Mouse (Mus musculus) hindbrain, embryonic 16.5 days (tissue): ENCODE results near the gene Gm10160. TPM values are rescaled to one million over a fixed set of nuclear protein-coding genes. Genes with fewer than 3 reads are reported as not detected.

Experiments
- ATAC-seq: fragments of 200-750 bp; cut with Nextera tagmentation; 2 replicates; pipeline ENCODE4 v1.8.0; 2017; ENCODE audit warnings: moderate TSS enrichment, moderate library complexity
- H3K27ac ChIP-seq: fragments of 300-500 bp; sonication (generic); 2 replicates; pipeline ENCODE4 v1.5.1; 2014; ENCODE audit warnings: low read depth, mild to moderate bottlenecking, control low read depth, low read length, moderate library complexity
- H3K27me3 ChIP-seq: fragments of 300-500 bp; sonication (generic); replicated peaks from 2 replicates; pipeline ENCODE4 v1.6.1; 2014; ENCODE audit warnings: low read length; ENCODE audit not compliant: control insufficient read depth, insufficient read depth
- H3K36me3 ChIP-seq: fragments of 300-500 bp; sonication (generic); 2 replicates; pipeline ENCODE4 v1.6.1; 2014; ENCODE audit warnings: mild to moderate bottlenecking, low read length, moderate library complexity, mixed read lengths; ENCODE audit not compliant: control insufficient read depth, insufficient read depth
- H3K4me1 ChIP-seq: fragments of 300-500 bp; sonication (generic); 2 replicates; pipeline ENCODE4 v1.6.1; 2014; ENCODE audit warnings: low read depth, low read length; ENCODE audit not compliant: control insufficient read depth, insufficient read depth
- H3K4me2 ChIP-seq: fragments of 300-500 bp; sonication (generic); 2 replicates; pipeline ENCODE4 v1.6.1; 2014; ENCODE audit warnings: mild to moderate bottlenecking, low read length, control low read depth, moderate library complexity
- H3K4me3 ChIP-seq: fragments of 300-500 bp; sonication (generic); 2 replicates; pipeline ENCODE4 v1.5.1; 2014; ENCODE audit warnings: mild to moderate bottlenecking, low read length, control low read depth, moderate library complexity
- H3K9ac ChIP-seq: fragments of 300-500 bp; sonication (generic); 2 replicates; pipeline ENCODE4 v1.6.1; 2014; ENCODE audit warnings: low read depth, mild to moderate bottlenecking, control low read depth, low read length, moderate library complexity
- H3K9me3 ChIP-seq: fragments of 300-500 bp; sonication (generic); 2 replicates; pipeline ENCODE4 v1.6.1; 2014; ENCODE audit warnings: mild to moderate bottlenecking, low read length, moderate library complexity; ENCODE audit not compliant: control insufficient read depth
- WGBS: fragments of 180-500 bp; shearing (Covaris S2); extraction: QIAGEN DNeasy Blood & Tissue Kit; methylation state at CpG from one replicate; pipeline ENCODE4 v1.1.7; 2014; 5-methylcytosine and 5-hydroxymethylcytosine counted together
- polyA plus RNA-seq: library from polyadenylated mRNA; unstranded; fragments of >200 nt; fragmentation: Nextera tagmentation; extraction: Ambion mirVana; gene quantifications from 2 replicates; pipeline ENCODE4 v1.2.1, GENCODE M21; 2015

The Gm10160 gene
- polyA plus RNA-seq, 1 experiment from 2014 or later, result not detected

- Histone ChIP-seq H3K4me2 (no peak overlapping the region), H3K4me1 (peaks cover 3% of the 10 kb centered on the region), H3K27ac (no peak overlapping the region), H3K4me3 (no peak overlapping the region), H3K9me3 (no peaks in the 10 kb centered on the region), H3K9ac (no peak overlapping the region), H3K36me3 (no peaks in the 10 kb centered on the region), H3K27me3 (no peaks in the 10 kb centered on the region)
- 75% methylated on average over 1 of the region's 1 CpGs for WGBS
- no peak for ATAC-seq
Measured at GRCm38 (mm10) chr7:81873807-81874206, 18.2 kb upstream of the Gm10160 start.

- no peak overlapping the region for H3K4me3 ChIP-seq
- ATAC-seq, result no peak
- WGBS, result 86% methylated on average over 13 of the region's 13 CpGs
- no peak overlapping the region for H3K4me2 ChIP-seq
- peaks cover 3% of the 10 kb centered on the region for H3K4me1 ChIP-seq
- H3K9ac ChIP-seq, result no peak overlapping the region
- H3K36me3 ChIP-seq, result no peaks in the 10 kb centered on the region
- no peaks in the 10 kb centered on the region for H3K9me3 ChIP-seq
- no peak overlapping the region for H3K27ac ChIP-seq
- H3K27me3 ChIP-seq, result no peaks in the 10 kb centered on the region
Measured at GRCm38 (mm10) chr7:81872493-81873013, 17.0 kb upstream of the Gm10160 start.

- H3K27ac ChIP-seq, result no peak overlapping the region
- no peak overlapping the region for H3K9ac ChIP-seq
- peak; percentile 73 for ATAC-seq
- no peaks in the 10 kb centered on the region; the same call in 1 of the 2 replicates for H3K4me1 ChIP-seq
- whole genome bisulfite sequencing, result 17% methylated on average over 6 of the region's 6 CpGs
- no peaks in the 10 kb centered on the region for H3K27me3 ChIP-seq
- H3K4me2 ChIP-seq, result no peak overlapping the region
- H3K9me3 ChIP-seq, result no peaks in the 10 kb centered on the region
- no peaks in the 10 kb centered on the region for H3K36me3 ChIP-seq
- no peak overlapping the region for H3K4me3 ChIP-seq
Measured at GRCm38 (mm10) chr7:81868158-81868557, 12.6 kb upstream of the Gm10160 start.

- Histone ChIP-seq H3K9me3 (no peaks in the 10 kb centered on the region), H3K4me3 (no peak overlapping the region), H3K9ac (no peak overlapping the region), H3K36me3 (no peaks in the 10 kb centered on the region), H3K27me3 (no peaks in the 10 kb centered on the region), H3K4me1 (no peaks in the 10 kb centered on the region; the same call in 1 of the 2 replicates), H3K27ac (no peak overlapping the region), H3K4me2 (no peak overlapping the region)
- no peak for ATAC-seq
- WGBS, result 89% methylated on average over 9 of the region's 9 CpGs
Measured at GRCm38 (mm10) chr7:81867231-81867930, 11.8 kb upstream of the Gm10160 start.

GRCm38 (mm10) chr7:81865937-81866336, 10.3 kb upstream of the Gm10160 start:
- Histone ChIP-seq H3K36me3 (no peaks in the 10 kb centered on the region), H3K9me3 (no peaks in the 10 kb centered on the region), H3K4me2 (no peak overlapping the region), H3K4me3 (no peak overlapping the region), H3K4me1 (no peaks in the 10 kb centered on the region; the same call in 1 of the 2 replicates), H3K9ac (no peak overlapping the region), H3K27me3 (no peaks in the 10 kb centered on the region), H3K27ac (no peak overlapping the region)
- WGBS, result 98% methylated on average over 6 of the region's 6 CpGs
- ATAC-seq, result no peak

- Histone ChIP-seq H3K27me3 (no peaks in the 10 kb centered on the region), H3K4me1 (peaks cover 7% of the 10 kb centered on the region), H3K36me3 (no peaks in the 10 kb centered on the region), H3K4me2 (no peak overlapping the region), H3K27ac (no peak overlapping the region), H3K4me3 (no peak overlapping the region), H3K9me3 (no peaks in the 10 kb centered on the region), H3K9ac (no peak overlapping the region)
- WGBS, result 94% methylated on average over 6 of the region's 6 CpGs
- ATAC-seq, result no peak
Measured at GRCm38 (mm10) chr7:81864552-81864951, 9.0 kb upstream of the Gm10160 start.

GRCm38 (mm10) chr7:81862587-81863583, 7.3 kb upstream of the Gm10160 start:
- WGBS, result 72% methylated on average over 24 of the region's 24 CpGs
- ATAC-seq, result no peak
- no peak overlapping the region for H3K9ac ChIP-seq

GRCm38 (mm10) chr7:81861921-81862320, 6.3 kb upstream of the Gm10160 start:
- Histone ChIP-seq H3K27me3 (peaks cover 4% of the 10 kb centered on the region), H3K9me3 (no peaks in the 10 kb centered on the region), H3K4me1 (peaks cover 14% of the 10 kb centered on the region), H3K36me3 (no peaks in the 10 kb centered on the region), H3K27ac (no peak overlapping the region), H3K4me2 (no peak overlapping the region), H3K9ac (no peak overlapping the region), H3K4me3 (no peak overlapping the region)
- no peak for ATAC-seq
- WGBS, result 69% methylated on average over 4 of the region's 4 CpGs

More at GRCm38 (mm10) chr7:81862587-81863583, 7.3 kb upstream of the Gm10160 start:
- Histone ChIP-seq H3K9me3 (no peaks in the 10 kb centered on the region), H3K4me3 (no peak overlapping the region), H3K27ac (no peak overlapping the region), H3K27me3 (no peaks in the 10 kb centered on the region; the same call in 1 of the 2 replicates), H3K36me3 (no peaks in the 10 kb centered on the region), H3K4me1 (peaks cover 14% of the 10 kb centered on the region), H3K4me2 (no peak overlapping the region)

GRCm38 (mm10) chr7:81861461-81861860, 5.9 kb upstream of the Gm10160 start:
- Histone ChIP-seq H3K36me3 (no peaks in the 10 kb centered on the region), H3K9me3 (no peaks in the 10 kb centered on the region), H3K4me2 (no peak overlapping the region), H3K4me3 (no peak overlapping the region), H3K4me1 (peaks cover 14% of the 10 kb centered on the region), H3K9ac (no peak overlapping the region), H3K27me3 (peaks cover 4% of the 10 kb centered on the region), H3K27ac (no peak overlapping the region)
- ATAC-seq, result no peak
- WGBS, result 76% methylated on average over 2 of the region's 2 CpGs
